Mouse (Mus musculus): ENCODE data around the gene Mrtfb. TPM values are rescaled to one million over a fixed set of nuclear protein-coding genes. Genes with fewer than 3 reads are reported as not detected.
A peak's percentile ranks its signal among the peaks of the same experiment; 100 is the strongest.
"Not testable (repeated sequence)": the region's sequence is repeated elsewhere in the genome, so short reads cannot be mapped to it uniquely, and the experiment has no call there.

The Mrtfb gene
- polyA plus RNA-seq, 1 experiment from 2014 or later: 20.9 TPM

GRCm38 (mm10) chr16:13332536-13332935 lies 76.3 kb downstream of the Mrtfb start:
- no peaks in the 10 kb centered on the region for H3K36me3 ChIP-seq
- H3K4me2 ChIP-seq (replicated peaks): no peak overlapping the region
- no peaks in the 10 kb centered on the region for H3K27me3 ChIP-seq (replicated peaks)
- no peak for ATAC-seq
- H3K27ac ChIP-seq: no peak overlapping the region
- H3K4me3 ChIP-seq (replicated peaks): no peak overlapping the region
- H3K9me3 ChIP-seq: no peaks in the 10 kb centered on the region
- no peak overlapping the region for H3K9ac ChIP-seq
- no peaks in the 10 kb centered on the region for H3K4me1 ChIP-seq (replicated peaks)
- 89% methylated on average over 2 of the region's 2 CpGs for WGBS

- ATAC-seq: no peak
- 62% methylated on average over 5 of the region's 5 CpGs for WGBS
- no peak overlapping the region for H3K9ac ChIP-seq
Observed at GRCm38 (mm10) chr16:13333781-13334341, 77.6 kb downstream of the Mrtfb start.

GRCm38 (mm10) chr16:13336503-13337230 lies 80.4 kb downstream of the Mrtfb start:
- Histone ChIP-seq H3K9ac (no peak overlapping the region), H3K4me3 (replicated peaks) (no peak overlapping the region), H3K36me3 (no peaks in the 10 kb centered on the region), H3K9me3 (no peaks in the 10 kb centered on the region), H3K27me3 (replicated peaks) (no peaks in the 10 kb centered on the region), H3K27ac (no peak overlapping the region), H3K4me2 (replicated peaks) (no peak overlapping the region), H3K4me1 (replicated peaks) (no peaks in the 10 kb centered on the region)
- 85% methylated on average over 5 of the region's 5 CpGs for WGBS
- ATAC-seq: no peak

More at GRCm38 (mm10) chr16:13333781-13334341, 77.6 kb downstream of the Mrtfb start:
- Histone ChIP-seq H3K9me3 (no peaks in the 10 kb centered on the region), H3K4me3 (replicated peaks) (no peak overlapping the region), H3K27ac (no peak overlapping the region), H3K27me3 (replicated peaks) (no peaks in the 10 kb centered on the region), H3K4me2 (replicated peaks) (no peak overlapping the region), H3K4me1 (replicated peaks) (no peaks in the 10 kb centered on the region), H3K36me3 (no peaks in the 10 kb centered on the region)

- no peak for ATAC-seq
- no peak overlapping the region for H3K4me3 ChIP-seq (replicated peaks)
- H3K9me3 ChIP-seq: no peaks in the 10 kb centered on the region
- H3K27me3 ChIP-seq (replicated peaks): no peaks in the 10 kb centered on the region
- no peak overlapping the region for H3K9ac ChIP-seq
- H3K27ac ChIP-seq: no peak overlapping the region
- no peaks in the 10 kb centered on the region for H3K36me3 ChIP-seq
- H3K4me1 ChIP-seq (replicated peaks): no peaks in the 10 kb centered on the region
- 85% methylated on average over 4 of the region's 4 CpGs for WGBS
- no peak overlapping the region for H3K4me2 ChIP-seq (replicated peaks)
Observed at GRCm38 (mm10) chr16:13338094-13338493, 81.8 kb downstream of the Mrtfb start.

GRCm38 (mm10) chr16:13339433-13339832 lies 83.2 kb downstream of the Mrtfb start:
- no peaks in the 10 kb centered on the region for H3K4me1 ChIP-seq (replicated peaks)
- 92% methylated on average over 6 of the region's 6 CpGs for WGBS
- no peak overlapping the region for H3K4me3 ChIP-seq (replicated peaks)

GRCm38 (mm10) chr16:13345822-13346221 lies 89.5 kb downstream of the Mrtfb start:
- H3K27ac ChIP-seq; H3K4me2 ChIP-seq (replicated peaks); H3K4me3 ChIP-seq (replicated peaks); H3K9me3 ChIP-seq; H3K27me3 ChIP-seq (replicated peaks); ATAC-seq; H3K9ac ChIP-seq; H3K36me3 ChIP-seq; H3K4me1 ChIP-seq (replicated peaks): not testable (repeated sequence)
- WGBS: 95% methylated on average over 2 of the region's 2 CpGs

More at GRCm38 (mm10) chr16:13339433-13339832, 83.2 kb downstream of the Mrtfb start:
- H3K9me3 ChIP-seq: no peaks in the 10 kb centered on the region
- H3K36me3 ChIP-seq: no peaks in the 10 kb centered on the region
- no peaks in the 10 kb centered on the region for H3K27me3 ChIP-seq (replicated peaks)
- no peak overlapping the region for H3K9ac ChIP-seq
- no peak overlapping the region for H3K27ac ChIP-seq
- no peak for ATAC-seq
- H3K4me2 ChIP-seq (replicated peaks): no peak overlapping the region

GRCm38 (mm10) chr16:13350729-13351128 lies 94.4 kb downstream of the Mrtfb start:
- Histone ChIP-seq H3K9me3 (no peaks in the 10 kb centered on the region), H3K27ac (no peak overlapping the region), H3K4me1 (replicated peaks) (no peaks in the 10 kb centered on the region), H3K4me3 (replicated peaks) (no peak overlapping the region), H3K4me2 (replicated peaks) (no peak overlapping the region), H3K27me3 (replicated peaks) (no peaks in the 10 kb centered on the region), H3K36me3 (no peaks in the 10 kb centered on the region), H3K9ac (no peak overlapping the region)
- WGBS: 85% methylated on average over 4 of the region's 4 CpGs
- ATAC-seq: no peak

GRCm38 (mm10) chr16:13351268-13351667 lies 95.0 kb downstream of the Mrtfb start:
- Histone ChIP-seq H3K27ac (no peak overlapping the region), H3K27me3 (replicated peaks) (no peaks in the 10 kb centered on the region), H3K9ac (no peak overlapping the region), H3K4me3 (replicated peaks) (no peak overlapping the region), H3K36me3 (no peaks in the 10 kb centered on the region), H3K4me1 (replicated peaks) (no peaks in the 10 kb centered on the region), H3K9me3 (no peaks in the 10 kb centered on the region), H3K4me2 (replicated peaks) (no peak overlapping the region)
- ATAC-seq: no peak

GRCm38 (mm10) chr16:13353927-13354326 lies 97.6 kb downstream of the Mrtfb start:
- no peak overlapping the region for H3K9ac ChIP-seq
- peaks cover 13% of the 10 kb centered on the region for H3K4me1 ChIP-seq (replicated peaks)
- H3K36me3 ChIP-seq: no peaks in the 10 kb centered on the region
- WGBS: 51% methylated on average over 4 of the region's 4 CpGs
- no peak overlapping the region for H3K4me3 ChIP-seq (replicated peaks)
- no peak overlapping the region for H3K27ac ChIP-seq
- no peak for ATAC-seq
- H3K4me2 ChIP-seq (replicated peaks): no peak overlapping the region
- no peaks in the 10 kb centered on the region for H3K9me3 ChIP-seq
- H3K27me3 ChIP-seq (replicated peaks): no peaks in the 10 kb centered on the region

- no peak overlapping the region for H3K4me2 ChIP-seq (replicated peaks)
- no peak overlapping the region; the same call in 1 of the 2 replicates for H3K27ac ChIP-seq
- no peaks in the 10 kb centered on the region for H3K9me3 ChIP-seq
- H3K4me1 ChIP-seq (replicated peaks): peaks cover 16% of the 10 kb centered on the region
- no peak for ATAC-seq
- 60% methylated on average over 5 of the region's 5 CpGs for WGBS
- H3K9ac ChIP-seq: no peak overlapping the region
- H3K36me3 ChIP-seq: no peaks in the 10 kb centered on the region
- no peak overlapping the region for H3K4me3 ChIP-seq (replicated peaks)
- no peaks in the 10 kb centered on the region for H3K27me3 ChIP-seq (replicated peaks)
Observed at GRCm38 (mm10) chr16:13354431-13354830, 98.2 kb downstream of the Mrtfb start.

- Histone ChIP-seq H3K9me3 (no peaks in the 10 kb centered on the region), H3K27me3 (replicated peaks) (no peaks in the 10 kb centered on the region), H3K9ac (peak overlapping the region; percentile 4; the same call in 1 of the 2 replicates), H3K36me3 (no peaks in the 10 kb centered on the region), H3K4me1 (replicated peaks) (peaks cover 17% of the 10 kb centered on the region), H3K4me3 (replicated peaks) (peak overlapping the region; percentile 14), H3K27ac (peak overlapping the region; percentile 64), H3K4me2 (replicated peaks) (peak overlapping the region; percentile 45)
- 9% methylated on average over 15 of the region's 15 CpGs for WGBS
- peak; percentile 76 for ATAC-seq
Observed at GRCm38 (mm10) chr16:13357806-13358679, 101.8 kb downstream of the Mrtfb start.

GRCm38 (mm10) chr16:13358741-13359140 lies 102.5 kb downstream of the Mrtfb start:
- no peak for ATAC-seq
- H3K4me1 ChIP-seq (replicated peaks): peaks cover 17% of the 10 kb centered on the region
- H3K27me3 ChIP-seq (replicated peaks): no peaks in the 10 kb centered on the region
- no peaks in the 10 kb centered on the region for H3K36me3 ChIP-seq
- peak overlapping the region; percentile 4; the same call in 1 of the 2 replicates for H3K9ac ChIP-seq
- peak overlapping the region; percentile 14; the same call in 1 of the 2 replicates for H3K4me3 ChIP-seq (replicated peaks)
- H3K9me3 ChIP-seq: no peaks in the 10 kb centered on the region
- H3K4me2 ChIP-seq (replicated peaks): peak overlapping the region; percentile 45
- peak overlapping the region; percentile 64; the same call in 1 of the 2 replicates for H3K27ac ChIP-seq
